In genomic region chr13:63815931-63816330, GRCm38 (mm10) we compare ENCODE assay signal across 8 mouse cellular contexts. TPM values are rescaled to one million over a fixed set of nuclear protein-coding genes. Genes with fewer than 3 reads are reported as not detected.
DNase-seq lines count a peak whose midpoint lies in the region; ATAC-seq and TF ChIP-seq lines count a peak whose summit lies in the region.

No protein-coding gene starts in this region.

- H3K27ac ChIP-seq in heart, embryonic 12.5 days (ENCODE audit: poor library complexity, severe bottlenecking) = no peak overlapping the region
- H3K27ac ChIP-seq in ES-E14 (ENCODE audit: insufficient read depth, low read depth, low read length, poor library complexity, severe bottlenecking) = no peak overlapping the region
- H3K27ac ChIP-seq in forebrain, embryonic 12.5 days = no peak overlapping the region
- H3K27ac ChIP-seq in liver, embryonic 16.5 days (ENCODE audit: low read length) = no peak overlapping the region

- H3K4me2 ChIP-seq in heart, embryonic 12.5 days = peak overlapping the region; percentile 85
- peak overlapping the region; percentile 71 for H3K4me2 ChIP-seq in forebrain, embryonic 12.5 days
- H3K4me2 ChIP-seq in liver, embryonic 16.5 days (ENCODE audit: low read depth, low read length) = peak overlapping the region; percentile 75

- peak overlapping the region; percentile 72 for H3K4me3 ChIP-seq in heart, embryonic 12.5 days
- H3K4me3 ChIP-seq in ES-E14 (ENCODE audit: insufficient read depth in 1 of 2, low read depth in 1 of 2, low read length in 2 of 2, poor library complexity in 1 of 2, severe bottlenecking in 1 of 2) = peak overlapping the region; percentile 67 to 94
- H3K4me3 ChIP-seq in forebrain, embryonic 12.5 days (replicated peaks) = peak overlapping the region; percentile 55
- peak overlapping the region; percentile 73 for H3K4me3 ChIP-seq in liver, embryonic 16.5 days (ENCODE audit: low read depth, low read length)

- H3K4me1 ChIP-seq in heart, embryonic 12.5 days (replicated peaks) = peaks cover 5% of the 10 kb centered on the region; the same call in 1 of the 2 replicates
- peaks cover 0 to 2% of the 10 kb centered on the region in 2 experiments; a peak in 1 of 4 replicates for H3K4me1 ChIP-seq in ES-E14 (ENCODE audit: control insufficient read depth in 2 of 2, insufficient read depth in 2 of 2, low read length in 2 of 2, poor library complexity in 1 of 2)
- H3K4me1 ChIP-seq in forebrain, embryonic 12.5 days = peaks cover 13% of the 10 kb centered on the region
- H3K4me1 ChIP-seq in liver, embryonic 16.5 days (ENCODE audit: control insufficient read depth, low read depth, low read length) = peaks cover 4% of the 10 kb centered on the region

- no peak for DNase-seq in heart, postnatal 14 days
- DNase-seq in ES-E14 (ENCODE audit: low read depth, low spot score) = no peak
- DNase-seq in right cerebral cortex, adult 18-20 months = no peak
- DNase-seq in frontal cortex, postnatal 14 days (ENCODE audit: low spot score in 2 of 2) = no peak
- DNase-seq in thymus, adult 18-20 months = no peak

- no peak for ATAC-seq in heart, embryonic 12.5 days (ENCODE audit: insufficient number of reproducible peaks, low FRiP score)
- no peak for ATAC-seq in forebrain, embryonic 12.5 days (ENCODE audit: low FRiP score)
- no peak for ATAC-seq in liver, embryonic 16.5 days (ENCODE audit: low read depth)

- peak overlapping the region; percentile 86 for H3K9ac ChIP-seq in heart, embryonic 12.5 days
- peak overlapping the region; percentile 99; the same call in 1 of the 2 replicates for H3K9ac ChIP-seq in ES-E14 (ENCODE audit: insufficient read depth, low read depth, low read length, poor library complexity, severe bottlenecking)
- no peak overlapping the region for H3K9ac ChIP-seq in forebrain, embryonic 12.5 days
- peak overlapping the region; percentile 81 for H3K9ac ChIP-seq in liver, embryonic 16.5 days (ENCODE audit: low read depth, low read length)

- no peaks in the 10 kb centered on the region for H3K27me3 ChIP-seq in heart, embryonic 12.5 days (replicated peaks)
- H3K27me3 ChIP-seq in forebrain, embryonic 12.5 days = no peaks in the 10 kb centered on the region
- H3K27me3 ChIP-seq in liver, embryonic 16.5 days (ENCODE audit: control insufficient read depth, insufficient read depth, low read depth, low read length) = no peaks in the 10 kb centered on the region

- intact Hi-C loops in heart, postnatal 14 days (cut with DNase I) = loop anchor here (5.0 kb wide), 1 partner anchor 384 kb away; no protein-coding TSS in a partner anchor

- H3K36me3 ChIP-seq in heart, embryonic 12.5 days = no peaks in the 10 kb centered on the region
- H3K36me3 ChIP-seq in ES-E14 (ENCODE audit: control insufficient read depth, insufficient read depth, low read length, poor library complexity, severe bottlenecking) = no peaks in the 10 kb centered on the region; the same call in 1 of the 2 replicates
- H3K36me3 ChIP-seq in forebrain, embryonic 12.5 days (replicated peaks) = no peaks in the 10 kb centered on the region
- no peaks in the 10 kb centered on the region for H3K36me3 ChIP-seq in liver, embryonic 16.5 days (ENCODE audit: control insufficient read depth, insufficient read depth)

- in situ Hi-C loops in ES-E14 (cut with MboI; ENCODE audit: low sequenced_read_pairs in 2 of 2, unreplicated experiment in 2 of 2) = no loop called here

- H3K9me3 ChIP-seq in heart, embryonic 12.5 days (replicated peaks) = no peaks in the 10 kb centered on the region
- H3K9me3 ChIP-seq in ES-E14 (ENCODE audit: control insufficient read depth, insufficient read depth, low read depth, low read length) = no peaks in the 10 kb centered on the region
- H3K9me3 ChIP-seq in forebrain, embryonic 12.5 days = no peaks in the 10 kb centered on the region
- no peaks in the 10 kb centered on the region for H3K9me3 ChIP-seq in liver, embryonic 16.5 days (replicated peaks; ENCODE audit: control insufficient read depth, low read length)

TF ChIP-seq in ES-E14, 5 proteins besides CTCF, POLR2A, EP300 and RAD21:
- TF ChIP-seq ZNF384 (IDR thresholded peaks at IDR 0.05; ENCODE audit: low read depth, low read length) = no peak
- no peak for TF ChIP-seq MAFK (IDR thresholded peaks at IDR 0.05; ENCODE audit: insufficient read depth, low read depth, low read length)
- no peak for TF ChIP-seq ZC3H11A (IDR thresholded peaks at IDR 0.05; ENCODE audit: borderline replicate concordance, low read depth, low read length)
- no peak for TF ChIP-seq HCFC1 (IDR thresholded peaks at IDR 0.05; ENCODE audit: borderline replicate concordance, insufficient read depth, low read length)
- no peak for TF ChIP-seq CHD2 (IDR thresholded peaks at IDR 0.05; ENCODE audit: low read depth, low read length)

RNA-seq across cellular contexts. Expression of gene Ercc6l2, which starts 0.9 kb away (rescaled TPM):
- 15.8 and 16.6 TPM in 2 replicates for polyA plus RNA-seq in heart, embryonic 12.5 days (2016; fragmentation: Nextera tagmentation; extraction: Ambion mirVana)
- total RNA-seq in heart, postnatal 14 days (2021) = 10 to 100 TPM; 10.4 to 10.9 TPM
- total RNA-seq in ES-E14 (2012; rRNA removed) = 28.1 and 36.4 TPM in 2 replicates
- 22.0 and 25.7 TPM in 2 replicates for polyA plus RNA-seq in forebrain, embryonic 12.5 days (2016; fragmentation: Nextera tagmentation; extraction: Ambion mirVana)
- polyA plus RNA-seq in liver, embryonic 16.5 days (2015; fragmentation: Nextera tagmentation; extraction: Ambion mirVana) = 5.9 and 7.7 TPM in 2 replicates
